Mouse (Mus musculus) stomach, postnatal 0 days (tissue): Measurements from ENCODE around the gene Clcn2. TPM values are rescaled to one million over a fixed set of nuclear protein-coding genes. Genes with fewer than 3 reads are reported as not detected.
"Not testable (repeated sequence)": the region's sequence is repeated elsewhere in the genome, so short reads cannot be mapped to it uniquely, and the experiment has no call there.

Experiments
- ATAC-seq: fragments of 200-750 bp; cut with Nextera tagmentation; 2 replicates; pipeline ENCODE4 v1.8.0; 2017; ENCODE audit not compliant: low FRiP score, low TSS enrichment
- DNase-seq: peaks from one replicate; pipeline ENCODE4 v3.0.0-alpha.2; 2016; ENCODE audit warnings: low spot score
- H3K27ac ChIP-seq: fragments of 300-500 bp; sonication (generic); replicated peaks from 2 replicates; pipeline ENCODE4 v1.5.1; 2014; ENCODE audit warnings: mild to moderate bottlenecking, control low read depth
- H3K27me3 ChIP-seq: fragments of 300-500 bp; sonication (generic); 2 replicates; pipeline ENCODE4 v1.6.1; 2014; ENCODE audit warnings: low read length; ENCODE audit not compliant: control insufficient read depth, insufficient read depth
- H3K36me3 ChIP-seq: fragments of 300-500 bp; sonication (generic); 2 replicates; pipeline ENCODE4 v1.6.1; 2014; ENCODE audit warnings: low read length, mixed read lengths; ENCODE audit not compliant: control insufficient read depth, insufficient read depth
- H3K4me1 ChIP-seq: fragments of 300-500 bp; sonication (generic); replicated peaks from 2 replicates; pipeline ENCODE4 v1.6.1; 2014; ENCODE audit warnings: antibody characterized with exemption; ENCODE audit not compliant: control insufficient read depth, insufficient read depth
- H3K4me2 ChIP-seq: fragments of 300-500 bp; sonication (generic); replicated peaks from 2 replicates; pipeline ENCODE4 v1.6.1; 2014; ENCODE audit warnings: low read depth, mild to moderate bottlenecking, control low read depth, moderate library complexity
- H3K4me3 ChIP-seq: fragments of 300-500 bp; sonication (generic); 2 replicates; pipeline ENCODE4 v1.5.1; 2014; ENCODE audit warnings: low read depth, low read length, control low read depth
- H3K9ac ChIP-seq: fragments of 300-500 bp; sonication (generic); 2 replicates; pipeline ENCODE4 v1.6.1; 2014; ENCODE audit warnings: mild to moderate bottlenecking, low read length, control low read depth, mixed read lengths
- H3K9me3 ChIP-seq: fragments of 300-500 bp; sonication (generic); 2 replicates; pipeline ENCODE4 v1.6.1; 2016; ENCODE audit warnings: low read length; ENCODE audit not compliant: control insufficient read depth
- CTCF ChIP-seq: IDR thresholded peaks from 2 replicates; pipeline ENCODE4 v1.5.1; 2016; ENCODE audit warnings: antibody characterized with exemption, low read depth, mild to moderate bottlenecking, moderate library complexity
- EP300 ChIP-seq: optimal IDR thresholded peaks from 2 replicates; pipeline ENCODE3; 2016; ENCODE audit warnings: antibody characterized with exemption
- WGBS: fragments of 180-500 bp; shearing (Covaris S2); extraction: QIAGEN DNeasy Blood & Tissue Kit; methylation state at CpG from one replicate; pipeline ENCODE4 v1.1.7; 2014; 5-methylcytosine and 5-hydroxymethylcytosine counted together
- polyA plus RNA-seq: library from polyadenylated mRNA; unstranded; fragments of >200 nt; fragmentation: Nextera tagmentation; extraction: Ambion mirVana; gene quantifications from 2 replicates; pipeline ENCODE4 v1.2.1, GENCODE M21; 2015

Gene Clcn2
- polyA plus RNA-seq, 1 experiment from 2014 or later = 8.4 TPM

DNA sequence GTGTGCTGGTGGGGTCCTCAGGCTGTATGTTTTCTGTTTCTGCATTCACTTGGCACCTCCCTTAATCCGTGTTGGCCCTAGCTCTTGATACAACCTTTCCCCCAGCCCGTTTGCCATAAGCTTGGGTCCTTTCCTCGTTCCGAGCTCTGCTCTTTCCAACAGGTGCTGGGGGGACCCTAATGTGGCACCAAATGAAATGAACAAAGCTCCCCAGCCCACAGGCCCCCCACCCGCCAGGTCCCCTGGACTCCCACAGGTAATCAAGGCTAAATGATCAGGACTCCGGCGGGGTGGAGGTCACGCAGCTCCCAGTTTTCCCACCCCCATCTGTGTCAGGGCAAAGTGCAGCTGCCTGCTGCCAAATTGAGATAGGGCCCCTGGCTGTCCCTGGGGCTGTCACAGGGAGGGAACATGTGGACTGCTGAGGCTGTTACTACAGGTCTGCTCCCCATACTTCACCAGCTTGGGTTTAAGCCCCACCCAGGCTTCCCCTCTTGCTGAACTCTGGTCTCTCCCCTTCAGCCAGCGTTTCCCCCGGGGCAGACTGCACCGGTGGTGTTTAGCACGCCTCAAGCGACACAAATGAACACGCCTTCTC is 43.7 kb downstream of the Clcn2 start:
- peak overlapping the region; percentile 95 for H3K9ac ChIP-seq
- peaks cover 15% of the 10 kb centered on the region; the same call in 1 of the 2 replicates for H3K36me3 ChIP-seq
- peak; percentile 21; the same call in 1 of the 2 replicates for ATAC-seq
- H3K4me1 ChIP-seq = peaks cover 3% of the 10 kb centered on the region; the same call in 1 of the 2 replicates
- H3K27ac ChIP-seq = peak overlapping the region; percentile 98
- DNase-seq = peak; percentile 67
- no peaks in the 10 kb centered on the region for H3K9me3 ChIP-seq
- TF ChIP-seq EP300 (no peak), CTCF (no peak)
- WGBS = 3% methylated on average over 14 of the region's 14 CpGs
- H3K4me3 ChIP-seq = peak overlapping the region; percentile 89
- H3K4me2 ChIP-seq = peak overlapping the region; percentile 86
- no peaks in the 10 kb centered on the region for H3K27me3 ChIP-seq

DNA sequence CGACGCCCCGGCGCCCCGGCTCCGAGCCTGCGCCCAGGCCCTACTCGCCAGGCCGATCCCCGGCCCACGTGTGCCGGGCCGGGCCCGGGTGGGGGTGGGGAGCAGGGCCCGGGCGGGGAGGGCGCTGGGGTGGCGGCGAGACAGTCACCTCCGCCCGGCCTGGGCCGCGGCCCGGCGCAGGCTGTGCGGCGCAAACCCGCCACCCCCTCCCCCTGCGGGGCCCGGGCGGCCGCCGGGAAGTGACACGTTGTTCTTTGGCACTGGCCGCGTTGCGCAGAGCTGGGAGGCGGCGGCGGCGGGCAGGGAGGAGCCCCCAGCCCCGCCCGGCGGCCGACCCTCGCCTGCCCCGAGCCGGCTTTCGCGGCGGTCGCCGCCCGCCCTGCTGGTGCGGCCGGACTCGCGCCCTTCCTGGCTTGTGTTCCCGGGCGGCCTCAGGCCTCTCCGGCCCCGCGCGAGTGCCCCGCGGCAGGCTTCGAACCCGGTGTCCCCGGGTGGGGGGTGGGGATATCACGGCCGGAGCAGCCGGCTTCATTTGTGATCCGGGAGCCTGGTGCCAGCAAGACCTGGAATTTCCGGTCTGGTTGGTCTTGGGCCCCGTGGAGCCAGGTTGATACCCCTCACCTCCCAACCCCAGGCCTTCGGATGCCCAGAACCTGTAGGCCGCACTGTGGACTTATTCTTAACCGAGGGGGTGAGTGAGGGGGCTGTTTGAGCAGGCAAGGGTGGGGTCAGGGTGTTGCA is 44.4 kb downstream of the Clcn2 start:
- Histone ChIP-seq H3K4me1 (peaks cover 3% of the 10 kb centered on the region; the same call in 1 of the 2 replicates), H3K4me3 (peak overlapping the region; percentile 89), H3K4me2 (peak overlapping the region; percentile 86), H3K27ac (peak overlapping the region; percentile 98), H3K36me3 (peaks cover 9% of the 10 kb centered on the region; the same call in 1 of the 2 replicates), H3K27me3 (no peaks in the 10 kb centered on the region), H3K9me3 (no peaks in the 10 kb centered on the region), H3K9ac (peak overlapping the region; percentile 95)
- under 1% methylated on average over 42 of the region's 78 CpGs for WGBS
- no peak for TF ChIP-seq CTCF
- TF ChIP-seq EP300 = no peak
- ATAC-seq (peak; percentile 78), DNase-seq (peak; percentile 77)

DNA sequence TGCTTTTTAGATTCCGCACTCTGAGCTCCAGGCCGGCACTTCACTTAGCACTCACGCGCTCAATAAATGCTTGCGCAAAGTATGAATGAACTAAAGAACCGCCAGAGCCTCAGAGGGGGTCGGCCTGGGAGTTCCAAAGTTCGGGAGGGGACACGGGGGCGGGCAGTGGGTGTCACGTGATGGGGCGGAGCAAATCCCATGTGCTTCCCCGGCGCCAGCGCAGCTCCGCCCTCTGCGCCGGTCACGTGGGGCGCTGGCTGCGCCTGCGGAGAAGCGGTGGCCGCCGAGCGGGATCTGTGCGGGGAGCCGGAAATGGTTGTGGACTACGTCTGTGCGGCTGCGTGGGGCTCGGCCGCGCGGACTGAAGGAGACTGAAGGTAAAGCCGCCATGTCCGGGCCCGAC is 45.0 kb downstream of the Clcn2 start:
- TF ChIP-seq EP300 (no peak), CTCF (no peak)
- no peaks in the 10 kb centered on the region for H3K9me3 ChIP-seq
- peaks cover 9% of the 10 kb centered on the region; the same call in 1 of the 2 replicates for H3K36me3 ChIP-seq
- H3K4me2 ChIP-seq = peak overlapping the region; percentile 86
- no peaks in the 10 kb centered on the region; the same call in 1 of the 2 replicates for H3K4me1 ChIP-seq
- H3K9ac ChIP-seq = peak overlapping the region; percentile 95
- H3K27ac ChIP-seq = peak overlapping the region; percentile 98
- peak; percentile 96 for DNase-seq
- no peaks in the 10 kb centered on the region for H3K27me3 ChIP-seq
- ATAC-seq = peak; percentile 93
- under 1% methylated on average over 38 of the region's 38 CpGs for WGBS
- peak overlapping the region; percentile 89 for H3K4me3 ChIP-seq

DNA sequence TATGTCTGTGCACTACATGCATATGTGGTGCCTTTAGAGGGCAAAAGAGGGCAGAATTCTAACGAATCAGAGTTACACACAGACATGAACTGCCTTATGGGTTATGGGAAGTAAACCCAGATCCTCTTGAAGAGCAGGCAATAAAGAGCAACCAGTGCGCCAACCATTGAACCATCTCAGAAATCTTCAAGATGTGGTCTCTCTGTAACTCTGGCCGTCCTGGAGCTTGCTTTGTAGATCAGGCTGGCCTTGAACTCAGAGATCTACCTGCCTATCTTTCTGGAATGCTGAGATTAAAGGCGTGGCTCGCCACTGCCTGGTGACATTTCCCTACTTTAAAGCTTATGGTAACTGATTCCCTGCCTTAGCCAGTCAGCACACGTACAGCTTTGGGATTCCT is 45.7 kb downstream of the Clcn2 start:
- peak overlapping the region; percentile 55 for H3K4me2 ChIP-seq
- DNase-seq (no peak), ATAC-seq (no peak)
- H3K27me3 ChIP-seq = no peaks in the 10 kb centered on the region
- no peak overlapping the region for H3K27ac ChIP-seq
- no peak for TF ChIP-seq CTCF
- no peak for TF ChIP-seq EP300
- H3K4me1 ChIP-seq = no peaks in the 10 kb centered on the region; the same call in 1 of the 2 replicates
- 20% methylated on average over 6 of the region's 6 CpGs for WGBS
- peaks cover 9% of the 10 kb centered on the region; the same call in 1 of the 2 replicates for H3K36me3 ChIP-seq
- H3K9me3 ChIP-seq = no peaks in the 10 kb centered on the region
- peak overlapping the region; percentile 89 for H3K4me3 ChIP-seq
- no peak overlapping the region for H3K9ac ChIP-seq

DNA sequence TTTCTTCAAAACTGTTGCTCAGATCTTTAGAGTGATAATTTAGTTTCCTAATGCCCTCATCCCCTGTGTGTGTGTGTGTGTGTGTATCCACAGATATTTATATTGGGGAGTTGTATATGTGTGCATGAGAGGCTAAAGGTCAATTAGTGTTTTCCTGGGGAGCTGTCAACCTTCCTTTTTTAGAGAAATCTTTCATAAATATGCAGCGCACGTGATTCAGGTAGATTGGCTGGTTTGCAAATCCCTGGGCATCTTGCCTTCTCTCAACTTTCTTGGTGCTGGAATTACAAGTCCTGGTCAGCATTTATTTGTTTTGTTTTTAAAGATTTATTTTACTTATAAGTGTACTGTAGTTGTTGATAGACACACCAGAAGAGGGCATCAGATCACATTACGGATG is 47.3 kb downstream of the Clcn2 start:
- TF ChIP-seq EP300 (no peak), CTCF (no peak)
- no peaks in the 10 kb centered on the region for H3K9me3 ChIP-seq
- peaks cover 3% of the 10 kb centered on the region; the same call in 1 of the 2 replicates for H3K36me3 ChIP-seq
- DNase-seq (no peak), ATAC-seq (no peak)
- H3K4me3 ChIP-seq = no peak overlapping the region
- no peaks in the 10 kb centered on the region; the same call in 1 of the 2 replicates for H3K4me1 ChIP-seq
- H3K4me2 ChIP-seq = no peak overlapping the region
- no peak overlapping the region for H3K27ac ChIP-seq
- 84% methylated on average over 3 of the region's 3 CpGs for WGBS
- H3K27me3 ChIP-seq = no peaks in the 10 kb centered on the region
- no peak overlapping the region for H3K9ac ChIP-seq

DNA sequence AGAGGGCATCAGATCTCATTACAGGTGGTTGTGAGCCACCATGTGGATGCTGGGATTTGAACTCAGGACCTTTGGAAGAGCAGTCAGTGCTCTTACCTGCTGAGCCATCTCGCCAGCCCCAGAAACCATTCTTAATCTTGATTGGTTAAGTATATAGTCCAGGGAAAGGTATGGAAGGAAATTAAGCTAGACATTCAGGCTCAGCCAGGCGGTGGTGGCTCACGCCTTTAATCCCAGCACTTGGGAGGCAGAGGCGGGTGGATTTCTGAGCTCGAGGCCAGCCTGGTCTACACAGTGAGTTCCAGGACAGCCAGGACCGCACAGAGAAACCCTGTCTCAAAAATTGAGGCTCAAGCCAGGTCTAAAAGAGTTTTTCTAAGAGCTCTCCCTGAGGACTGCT is 49.5 kb downstream of the Clcn2 start, which contains the start of gene Eif4g1:
TSS of gene Eif4g1 (plus strand) at position 301 of the 400 bp plus-strand sequence.
- H3K4me1 ChIP-seq, H3K27me3 ChIP-seq, H3K9ac ChIP-seq, H3K9me3 ChIP-seq, H3K27ac ChIP-seq, H3K4me2 ChIP-seq, H3K36me3 ChIP-seq, DNase-seq, ATAC-seq, H3K4me3 ChIP-seq: not testable (repeated sequence)
- WGBS = 95% methylated on average over 4 of the region's 6 CpGs
